Mouse (Mus musculus) cerebellum, adult 2 months (tissue): ENCODE data around the gene Wdtc1.

Experiments used
- CTCF ChIP-seq: fragments of 200-500 bp; IDR thresholded peaks from 2 replicates; pipeline ENCODE4 v1.5.1; 2011; ENCODE audit warnings: low read depth, mild to moderate bottlenecking, control low read depth, low read length, moderate library complexity, borderline replicate concordance; ENCODE audit not compliant: insufficient read depth
- POLR2A ChIP-seq: fragments of 200-500 bp; IDR thresholded peaks from 2 replicates; pipeline ENCODE4 v1.6.1; 2011; ENCODE audit warnings: low read length, control low read depth, borderline replicate concordance; ENCODE audit not compliant: insufficient read depth

GRCm38 (mm10) chr4:133297360-133297759 lies 55.9 kb downstream of the Wdtc1 start:
- TF ChIP-seq CTCF (no peak), POLR2A (no peak)
